Mouse (Mus musculus): ENCODE measurements around the gene Stra6.

DNA sequence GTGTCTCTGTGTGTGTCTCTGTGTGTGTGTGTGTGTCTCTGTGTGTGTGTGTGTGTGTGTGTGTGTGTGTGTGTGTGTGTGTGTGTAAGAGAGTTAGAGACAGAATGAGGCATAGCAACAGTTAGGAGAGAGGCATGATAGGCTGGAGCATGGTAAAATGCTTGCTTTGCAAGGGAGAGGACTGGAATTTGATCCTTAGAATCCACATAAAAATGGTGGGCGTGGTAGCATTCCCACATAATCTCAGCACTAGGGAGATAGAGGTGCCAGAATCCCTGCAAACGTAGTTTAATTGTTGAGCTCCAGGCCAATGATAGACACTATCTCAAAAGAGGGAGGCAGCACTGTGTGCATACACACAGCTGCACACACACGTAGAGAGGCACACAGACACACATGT is 61.5 kb downstream of the Stra6 start:
- TF ChIP-seq CTCF (IDR thresholded peaks at IDR 0.05; ENCODE audit: borderline replicate concordance, insufficient read depth, low read depth, low read length) (no peak), POLR2A (IDR thresholded peaks at IDR 0.05; ENCODE audit: borderline replicate concordance, insufficient read depth, low read length) (no peak)

Data from cerebellum, adult 2 months (tissue).